Mouse (Mus musculus) E14TG2a.4 (cell line): ENCODE data around the gene Shisa9.

Experiments used
- H3K27me3 ChIP-seq: 2 replicates; pipeline ENCODE4 v1.6.1; 2014; ENCODE audit warnings: low read length, control low read depth; ENCODE audit not compliant: insufficient read depth
- H3K36me3 ChIP-seq: 2 replicates; pipeline ENCODE4 v1.6.1; 2014; ENCODE audit warnings: low read length, control low read depth; ENCODE audit not compliant: insufficient read depth
- H3K4me1 ChIP-seq: replicated peaks from 2 replicates; pipeline ENCODE4 v1.6.1; 2014; ENCODE audit warnings: low read depth, low read length, control low read depth
- H3K4me3 ChIP-seq: replicated peaks from 2 replicates; pipeline ENCODE4 v1.5.1; 2014; ENCODE audit warnings: mild to moderate bottlenecking, low read length
- H3K9me3 ChIP-seq: 2 replicates; pipeline ENCODE4 v1.6.1; 2014; ENCODE audit warnings: low read length, control low read depth
- CTCF ChIP-seq: conservative IDR thresholded peaks from 2 replicates; pipeline ENCODE4 v1.5.1; 2014; ENCODE audit warnings: low read length
- NANOG ChIP-seq: IDR thresholded peaks from 2 replicates; pipeline ENCODE4 v1.6.1; 2014; ENCODE audit warnings: borderline replicate concordance, low read length, mixed read lengths
- POU5F1 ChIP-seq: IDR thresholded peaks from 2 replicates; pipeline ENCODE4 v1.6.1; 2014; ENCODE audit warnings: low read length, borderline replicate concordance

The Shisa9 gene

GRCm38 (mm10) chr16:12206951-12207350 is 223.0 kb downstream of the Shisa9 start:
- TF ChIP-seq NANOG (no peak), CTCF (no peak), POU5F1 (no peak)
- Histone ChIP-seq H3K4me1 (no peaks in the 10 kb centered on the region), H3K9me3 (no peaks in the 10 kb centered on the region), H3K4me3 (no peak overlapping the region), H3K27me3 (no peaks in the 10 kb centered on the region), H3K36me3 (no peaks in the 10 kb centered on the region)

DNA sequence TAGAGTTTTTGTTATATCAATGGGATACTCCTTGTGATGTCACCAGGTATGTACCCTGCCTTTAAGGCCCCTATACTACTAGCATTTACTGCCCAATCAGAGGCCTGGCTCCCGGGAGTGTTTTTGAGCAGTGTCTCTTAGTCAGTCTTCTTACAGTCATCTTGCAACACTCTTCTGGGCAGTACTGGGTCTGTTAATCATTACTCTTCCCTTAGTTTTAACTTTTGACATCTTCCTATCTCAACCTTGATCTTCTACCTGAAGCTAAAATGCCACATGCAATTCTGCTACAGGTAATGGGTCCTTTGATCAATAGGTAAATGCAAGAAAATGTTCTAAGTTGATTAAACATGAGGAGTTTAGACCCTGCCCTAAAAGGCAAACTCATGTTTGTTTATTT is 225.4 kb downstream of the Shisa9 start:
- Histone ChIP-seq H3K27me3 (no peaks in the 10 kb centered on the region), H3K4me3 (no peak overlapping the region), H3K36me3 (no peaks in the 10 kb centered on the region), H3K9me3 (no peaks in the 10 kb centered on the region), H3K4me1 (no peaks in the 10 kb centered on the region)
- TF ChIP-seq CTCF (no peak), POU5F1 (no peak), NANOG (no peak)

DNA sequence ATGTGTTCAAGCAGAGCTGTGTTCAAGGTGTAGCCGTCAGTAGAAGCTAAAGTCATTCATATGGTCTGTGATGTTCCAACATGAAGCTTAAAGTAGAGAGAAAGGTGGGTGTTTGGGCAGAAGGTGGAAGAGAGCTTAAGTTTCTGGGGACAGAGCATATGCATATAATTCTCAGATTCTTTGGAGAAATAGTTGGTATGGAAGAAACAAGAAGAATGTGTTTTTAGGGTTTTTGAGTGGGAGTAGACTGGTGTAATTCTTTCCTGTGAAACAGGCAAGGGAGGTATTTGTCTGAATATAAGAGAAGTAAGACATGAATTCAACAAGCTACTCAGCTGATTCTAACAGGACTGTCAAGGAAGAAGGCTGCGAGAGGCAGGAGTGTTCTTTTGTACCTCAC is 225.9 kb downstream of the Shisa9 start:
- Histone ChIP-seq H3K4me1 (no peaks in the 10 kb centered on the region), H3K4me3 (no peak overlapping the region), H3K9me3 (no peaks in the 10 kb centered on the region), H3K36me3 (no peaks in the 10 kb centered on the region), H3K27me3 (no peaks in the 10 kb centered on the region)
- TF ChIP-seq CTCF (no peak), NANOG (no peak), POU5F1 (no peak)

- TF ChIP-seq CTCF (no peak), NANOG (no peak), POU5F1 (no peak)
- H3K27me3 ChIP-seq, result no peaks in the 10 kb centered on the region
- H3K4me1 ChIP-seq, result no peaks in the 10 kb centered on the region
- no peak overlapping the region for H3K4me3 ChIP-seq
- no peaks in the 10 kb centered on the region for H3K36me3 ChIP-seq
- H3K9me3 ChIP-seq, result no peaks in the 10 kb centered on the region
Measured at GRCm38 (mm10) chr16:12214018-12214417, 230.1 kb downstream of the Shisa9 start.

GRCm38 (mm10) chr16:12217289-12218150 is 233.6 kb downstream of the Shisa9 start:
- Histone ChIP-seq H3K4me3 (no peak overlapping the region), H3K9me3 (no peaks in the 10 kb centered on the region), H3K36me3 (no peaks in the 10 kb centered on the region), H3K4me1 (no peaks in the 10 kb centered on the region), H3K27me3 (no peaks in the 10 kb centered on the region)
- TF ChIP-seq CTCF (no peak), POU5F1 (no peak), NANOG (no peak)

DNA sequence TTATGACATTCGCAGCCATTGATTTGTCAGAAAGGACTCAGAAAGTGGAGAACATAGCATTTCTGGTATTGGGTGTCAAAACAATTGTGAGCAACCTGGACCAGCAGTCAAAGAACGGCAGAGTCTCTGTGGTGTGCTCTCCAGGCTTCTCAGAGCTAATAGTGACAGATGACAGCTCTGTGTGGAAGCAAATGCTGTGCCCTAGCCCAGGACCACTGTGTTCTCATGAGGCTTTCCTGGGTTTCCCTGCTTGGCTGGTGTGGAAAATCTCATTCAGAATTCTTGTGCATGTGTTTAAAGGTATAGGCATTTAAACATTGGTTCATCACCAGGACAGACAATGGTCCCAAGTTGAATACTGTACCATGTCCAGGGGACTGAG is 234.2 kb downstream of the Shisa9 start:
- Histone ChIP-seq H3K36me3 (no peaks in the 10 kb centered on the region), H3K27me3 (no peaks in the 10 kb centered on the region), H3K4me1 (no peaks in the 10 kb centered on the region), H3K9me3 (no peaks in the 10 kb centered on the region), H3K4me3 (no peak overlapping the region)
- no peak for TF ChIP-seq POU5F1
- TF ChIP-seq CTCF, result no peak
- no peak for TF ChIP-seq NANOG

- TF ChIP-seq CTCF (no peak), POU5F1 (no peak), NANOG (no peak)
- no peaks in the 10 kb centered on the region for H3K9me3 ChIP-seq
- H3K4me1 ChIP-seq, result no peaks in the 10 kb centered on the region
- no peaks in the 10 kb centered on the region for H3K27me3 ChIP-seq
- no peaks in the 10 kb centered on the region for H3K36me3 ChIP-seq
- no peak overlapping the region for H3K4me3 ChIP-seq
Measured at GRCm38 (mm10) chr16:12219821-12220220, 235.9 kb downstream of the Shisa9 start.

DNA sequence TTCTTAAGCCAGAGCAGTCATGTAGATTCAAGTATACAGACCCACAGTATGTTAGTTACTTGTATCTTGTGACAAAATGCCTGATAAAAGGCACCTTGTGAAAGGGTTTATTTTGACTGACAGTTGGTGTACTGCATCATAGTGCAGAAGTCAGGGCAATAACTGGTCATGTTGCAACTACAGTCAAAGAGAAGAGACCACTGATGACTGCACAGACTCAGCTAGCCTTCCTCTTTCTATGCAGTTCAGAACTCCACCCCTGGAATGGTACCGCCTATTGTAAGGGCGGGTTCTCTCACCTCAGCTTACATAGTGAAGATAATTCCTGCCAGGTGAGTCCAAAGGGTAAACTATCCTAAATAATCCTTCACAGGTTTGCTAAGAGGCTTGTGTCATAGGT is 239.6 kb downstream of the Shisa9 start:
- TF ChIP-seq POU5F1 (no peak), NANOG (no peak), CTCF (no peak)
- no peaks in the 10 kb centered on the region for H3K27me3 ChIP-seq
- no peaks in the 10 kb centered on the region for H3K36me3 ChIP-seq

GRCm38 (mm10) chr16:12226937-12227336 is 243.0 kb downstream of the Shisa9 start:
- H3K9me3 ChIP-seq, result no peaks in the 10 kb centered on the region
- no peak overlapping the region for H3K4me3 ChIP-seq
- no peaks in the 10 kb centered on the region for H3K4me1 ChIP-seq
- TF ChIP-seq NANOG, result no peak
- no peak for TF ChIP-seq POU5F1
- TF ChIP-seq CTCF, result no peak
- no peaks in the 10 kb centered on the region for H3K27me3 ChIP-seq
- no peaks in the 10 kb centered on the region for H3K36me3 ChIP-seq

More for the DNA sequence above, 239.6 kb downstream of the Shisa9 start:
- H3K9me3 ChIP-seq, result no peaks in the 10 kb centered on the region
- H3K4me1 ChIP-seq, result no peaks in the 10 kb centered on the region
- H3K4me3 ChIP-seq, result no peak overlapping the region
